Mouse (Mus musculus) liver, adult 2 months (tissue): ENCODE data around the gene Oxnad1. TPM values are rescaled to one million over a fixed set of nuclear protein-coding genes. Genes with fewer than 3 reads are reported as not detected.
A peak's percentile ranks its signal among the peaks of the same experiment; 100 is the strongest.

Experiments used
- DNase-seq: peaks from one replicate; pipeline ENCODE4 v3.0.0-alpha.2; 2011; ENCODE audit warnings: low read depth, low spot score; ENCODE audit errors: extremely low read depth
- H3K27ac ChIP-seq: fragments of 200-500 bp; replicated peaks from 2 replicates; pipeline ENCODE4 v1.5.1; 2012; ENCODE audit warnings: low read depth, mild to moderate bottlenecking, control low read depth, inconsistent platforms, low read length; ENCODE audit not compliant: insufficient read depth
- H3K27me3 ChIP-seq: fragments of 200-500 bp; 2 replicates; pipeline ENCODE4 v1.6.1; 2012; ENCODE audit warnings: mild to moderate bottlenecking, moderate library complexity, low read length, inconsistent platforms; ENCODE audit not compliant: control insufficient read depth, insufficient read depth
- H3K36me3 ChIP-seq: fragments of 200-500 bp; 2 replicates; pipeline ENCODE4 v1.6.1; 2012; ENCODE audit warnings: low read length, inconsistent platforms; ENCODE audit not compliant: control insufficient read depth, insufficient read depth
- H3K4me1 ChIP-seq: fragments of 200-500 bp; 2 replicates; pipeline ENCODE4 v1.6.1; 2011; ENCODE audit warnings: low read length; ENCODE audit not compliant: control insufficient read depth, insufficient read depth
- H3K4me3 ChIP-seq: fragments of 200-500 bp; 2 replicates; pipeline ENCODE4 v1.5.1; 2011; ENCODE audit warnings: low read depth, mild to moderate bottlenecking, control low read depth, low read length, moderate library complexity; ENCODE audit not compliant: insufficient read depth
- H3K79me2 ChIP-seq: fragments of 200-500 bp; 2 replicates; pipeline ENCODE4 v1.6.1; 2012; ENCODE audit warnings: inconsistent platforms, mild to moderate bottlenecking, low read length, moderate library complexity; ENCODE audit not compliant: control insufficient read depth, insufficient read depth
- H3K9ac ChIP-seq: fragments of 200-500 bp; 2 replicates; pipeline ENCODE4 v1.6.1; 2012; ENCODE audit warnings: low read depth, mild to moderate bottlenecking, control low read depth, inconsistent platforms, low read length
- CTCF ChIP-seq: fragments of 200-500 bp; IDR thresholded peaks from 2 replicates; pipeline ENCODE4 v1.5.1; 2011; ENCODE audit warnings: low read depth, low read length, control low read depth
- POLR2A ChIP-seq: fragments of 200-500 bp; IDR thresholded peaks from 2 replicates; pipeline ENCODE4 v1.6.1; 2011; ENCODE audit warnings: low read length, control low read depth; ENCODE audit not compliant: insufficient read depth; ENCODE audit errors: extremely low read depth
- WGBS: fragments of 180-500 bp; shearing (Covaris S2); methylation state at CpG from one replicate; pipeline ENCODE4 v1.1.7; 2018; 5-methylcytosine and 5-hydroxymethylcytosine counted together
- polyA plus RNA-seq: library from polyadenylated mRNA; depleted of rRNA; stranded (reverse); fragments of >200 nt; gene quantifications from 2 replicates; pipeline ENCODE4 v1.2.3, GENCODE M21; 2012; rRNA removed
- total RNA-seq: library from RNA; depleted of rRNA; stranded (reverse); fragments of >200 nt; gene quantifications from 2 replicates; pipeline ENCODE4 v1.2.3, GENCODE M21; 2014; rRNA removed

The Oxnad1 gene
- total and polyA plus RNA-seq, 2 experiments: 27.6 to 46.1 TPM

GRCm38 (mm10) chr14:32150872-32151271 lies 65.7 kb downstream of the Oxnad1 start:
- DNase-seq: no peak
- Histone ChIP-seq H3K4me3 (no peak overlapping the region), H3K4me1 (peaks cover 7% of the 10 kb centered on the region), H3K27me3 (0 out of 2 replicates have a peak, but pooled peaks cover 2% of the 10 kb centered on the region), H3K36me3 (no peaks in the 10 kb centered on the region), H3K79me2 (no peaks in the 10 kb centered on the region), H3K27ac (no peak overlapping the region), H3K9ac (no peak overlapping the region)
- TF ChIP-seq POLR2A (no peak), CTCF (no peak)
- WGBS: 91% methylated on average over 2 of the region's 2 CpGs

- H3K36me3 ChIP-seq: no peaks in the 10 kb centered on the region
- H3K27ac ChIP-seq: peak overlapping the region; percentile 82
- DNase-seq: peak; percentile 89
- H3K27me3 ChIP-seq: no peaks in the 10 kb centered on the region
- H3K4me1 ChIP-seq: peaks cover 7% of the 10 kb centered on the region
- H3K9ac ChIP-seq: 0 out of 2 replicates have a peak overlapping the region, but pooled peaks have one; percentile 17
- no peaks in the 10 kb centered on the region for H3K79me2 ChIP-seq
- 41% methylated on average over 18 of the region's 18 CpGs for WGBS
- TF ChIP-seq CTCF (no peak), POLR2A (no peak)
- H3K4me3 ChIP-seq: no peak overlapping the region
Measured at GRCm38 (mm10) chr14:32152243-32152965, 67.2 kb downstream of the Oxnad1 start.

Other genes with a start within 250 kb of the Oxnad1 start
- gene Galnt15, start 56.4 kb upstream of the Oxnad1 start, total RNA-seq: 0.92 and 2.4 TPM in 2 replicates
- 0.30 and 0.62 TPM in 2 replicates for gene Galnt15, start 56.4 kb upstream of the Oxnad1 start, polyA plus RNA-seq
- 15.1 and 25.2 TPM in 2 replicates for gene Dph3, start 355 bp downstream of the Oxnad1 start, total RNA-seq
- 16.2 and 17.7 TPM in 2 replicates for gene Dph3, start 355 bp downstream of the Oxnad1 start, polyA plus RNA-seq
- gene Msmb, start 56.6 kb downstream of the Oxnad1 start, total RNA-seq: not detected in 2 replicates
- not detected in 2 replicates for gene Msmb, start 56.6 kb downstream of the Oxnad1 start, polyA plus RNA-seq
- 134 and 142 TPM in 2 replicates for gene Ncoa4, start 74.5 kb downstream of the Oxnad1 start, total RNA-seq
- gene Ncoa4, start 74.5 kb downstream of the Oxnad1 start, polyA plus RNA-seq: 39.6 and 43.1 TPM in 2 replicates
- 191 and 195 TPM in 2 replicates for gene Timm23, start 116.5 kb downstream of the Oxnad1 start, total RNA-seq
- 122 and 156 TPM in 2 replicates for gene Timm23, start 116.5 kb downstream of the Oxnad1 start, polyA plus RNA-seq
- 21.0 and 25.1 TPM in 2 replicates for gene Parg, start 116.6 kb downstream of the Oxnad1 start, total RNA-seq
- gene Parg, start 116.6 kb downstream of the Oxnad1 start, polyA plus RNA-seq: 2.8 TPM in 2 replicates
- 0.09 and 0.20 TPM in 2 replicates for gene Ogdhl, start 236.6 kb downstream of the Oxnad1 start, total RNA-seq
- 0.05 TPM in 1 of 2 replicates, not detected in the other for gene Ogdhl, start 236.6 kb downstream of the Oxnad1 start, polyA plus RNA-seq